Mouse (Mus musculus) lung, embryonic 16.5 days (tissue): Measurements from ENCODE around the gene Lrp1. TPM values are rescaled to one million over a fixed set of nuclear protein-coding genes. Genes with fewer than 3 reads are reported as not detected.

Experiments
- ATAC-seq: fragments of 200-750 bp; cut with Nextera tagmentation; 2 replicates; pipeline ENCODE4 v1.8.0; 2017; ENCODE audit warnings: low read depth, mild to moderate bottlenecking, moderate library complexity
- H3K27ac ChIP-seq: fragments of 300-500 bp; sonication (generic); 2 replicates; pipeline ENCODE4 v1.5.1; 2014; ENCODE audit warnings: mild to moderate bottlenecking, control low read depth, low read length
- H3K27me3 ChIP-seq: fragments of 300-500 bp; sonication (generic); 2 replicates; pipeline ENCODE4 v1.6.1; 2014; ENCODE audit warnings: low read depth, low read length, mixed read lengths; ENCODE audit not compliant: control insufficient read depth, insufficient read depth
- H3K36me3 ChIP-seq: fragments of 300-500 bp; sonication (generic); 2 replicates; pipeline ENCODE4 v1.6.1; 2014; ENCODE audit warnings: low read length; ENCODE audit not compliant: control insufficient read depth, insufficient read depth
- H3K4me1 ChIP-seq: fragments of 300-500 bp; sonication (generic); replicated peaks from 2 replicates; pipeline ENCODE4 v1.6.1; 2014; ENCODE audit warnings: low read length, mixed read lengths; ENCODE audit not compliant: control insufficient read depth, insufficient read depth
- H3K4me2 ChIP-seq: fragments of 300-500 bp; sonication (generic); 2 replicates; pipeline ENCODE4 v1.6.1; 2014; ENCODE audit warnings: low read depth, low read length, control low read depth
- H3K4me3 ChIP-seq: fragments of 300-500 bp; sonication (generic); 2 replicates; pipeline ENCODE4 v1.5.1; 2014; ENCODE audit warnings: mild to moderate bottlenecking, low read length, control low read depth
- H3K9ac ChIP-seq: fragments of 300-500 bp; sonication (generic); 2 replicates; pipeline ENCODE4 v1.6.1; 2014; ENCODE audit warnings: low read length, control low read depth
- H3K9me3 ChIP-seq: fragments of 300-500 bp; sonication (generic); 2 replicates; pipeline ENCODE4 v1.6.1; 2016; ENCODE audit warnings: low read length; ENCODE audit not compliant: control insufficient read depth
- WGBS: fragments of 180-500 bp; shearing (Covaris S2); extraction: QIAGEN DNeasy Blood & Tissue Kit; methylation state at CpG from one replicate; pipeline ENCODE4 v1.1.7; 2014; 5-methylcytosine and 5-hydroxymethylcytosine counted together
- polyA plus RNA-seq: library from polyadenylated mRNA; unstranded; fragments of >200 nt; fragmentation: Nextera tagmentation; extraction: Ambion mirVana; gene quantifications from 2 replicates; pipeline ENCODE4 v1.2.1, GENCODE M21; 2015

The Lrp1 gene
- polyA plus RNA-seq, 1 experiment from 2014 or later: 78.9 TPM

DNA sequence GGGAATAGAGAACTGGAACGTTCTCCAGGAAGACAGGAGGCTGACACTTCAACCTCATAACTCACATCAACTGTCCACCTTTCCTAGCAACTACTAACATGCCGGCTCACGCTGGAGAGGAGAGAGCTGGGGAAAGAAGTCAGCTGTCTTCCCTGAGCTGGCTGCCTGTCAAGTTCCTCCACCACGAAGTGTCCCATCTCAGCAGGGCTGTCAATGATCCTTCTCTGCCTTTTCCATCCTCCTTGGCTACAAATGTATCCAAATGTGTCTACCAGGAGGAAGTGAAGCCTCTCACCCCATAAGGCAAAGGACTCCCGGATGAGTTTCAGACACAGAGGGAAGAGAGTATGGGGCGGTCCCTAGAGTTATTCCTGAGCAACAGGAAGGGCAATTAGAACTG lies 2.8 kb downstream of the Lrp1 start:
- Histone ChIP-seq H3K27ac (peak overlapping the region; percentile 88), H3K4me3 (peak overlapping the region; percentile 68; the same call in 1 of the 2 replicates), H3K9me3 (no peaks in the 10 kb centered on the region), H3K4me1 (peaks cover 55% of the 10 kb centered on the region), H3K9ac (no peak overlapping the region; the same call in 1 of the 2 replicates), H3K4me2 (peak overlapping the region; percentile 88), H3K27me3 (no peaks in the 10 kb centered on the region), H3K36me3 (no peaks in the 10 kb centered on the region; the same call in 1 of the 2 replicates)
- 14% methylated on average over 6 of the region's 6 CpGs for WGBS
- no peak for ATAC-seq

DNA sequence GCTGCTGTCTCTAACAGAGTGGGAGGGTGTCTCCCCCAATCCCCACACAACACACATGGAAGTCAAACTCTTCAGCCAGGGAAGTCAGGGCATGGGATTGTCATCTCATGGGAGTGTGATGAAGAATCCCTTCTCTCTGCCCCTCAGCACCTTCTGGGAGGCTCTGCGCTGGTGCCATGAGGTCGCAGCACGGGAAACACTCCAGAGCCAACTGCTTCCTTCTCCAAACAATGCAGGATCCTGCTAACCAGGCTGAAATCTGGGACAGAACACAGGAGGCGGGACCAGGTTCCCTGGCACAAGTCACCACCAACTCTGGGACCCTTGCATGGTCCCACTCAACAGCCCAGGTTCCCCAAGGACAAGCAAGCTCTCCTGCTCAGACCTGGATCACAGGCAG lies 3.7 kb downstream of the Lrp1 start:
- WGBS: 29% methylated on average over 4 of the region's 4 CpGs

DNA sequence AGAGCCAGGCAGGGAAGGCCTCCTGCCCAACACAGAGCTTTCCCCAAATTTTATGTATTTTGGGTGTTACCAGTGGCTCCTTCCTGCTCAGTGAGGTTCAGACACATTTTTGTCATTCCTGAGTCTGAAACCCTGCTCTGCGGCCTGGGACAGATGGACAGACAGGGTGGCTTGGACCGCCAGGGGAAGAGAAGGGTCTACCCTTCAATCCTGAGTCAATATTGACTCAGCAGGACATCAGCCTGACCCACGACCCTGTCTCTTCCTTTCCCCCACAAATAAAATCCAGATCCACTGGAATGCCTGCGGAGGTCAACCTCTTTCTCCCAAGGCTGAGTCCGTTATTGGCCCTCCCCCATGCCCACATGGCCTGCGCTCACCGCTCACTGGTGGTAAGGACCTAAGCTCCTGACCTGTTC lies 4.7 kb downstream of the Lrp1 start:
- Histone ChIP-seq H3K9me3 (no peaks in the 10 kb centered on the region), H3K36me3 (peaks cover 10% of the 10 kb centered on the region), H3K4me1 (peaks cover 53% of the 10 kb centered on the region), H3K27me3 (no peaks in the 10 kb centered on the region), H3K9ac (no peak overlapping the region), H3K27ac (peak overlapping the region; percentile 64), H3K4me2 (no peak overlapping the region), H3K4me3 (no peak overlapping the region)
- no peak for ATAC-seq
- 27% methylated on average over 7 of the region's 7 CpGs for WGBS

More for the DNA sequence above, 3.7 kb downstream of the Lrp1 start:
- H3K4me1 ChIP-seq: peaks cover 55% of the 10 kb centered on the region
- no peak overlapping the region for H3K4me3 ChIP-seq
- peaks cover 1% of the 10 kb centered on the region; the same call in 1 of the 2 replicates for H3K36me3 ChIP-seq
- no peak overlapping the region; the same call in 1 of the 2 replicates for H3K27ac ChIP-seq
- ATAC-seq: no peak
- H3K9ac ChIP-seq: peak overlapping the region; percentile 40
- peak overlapping the region; percentile 7; the same call in 1 of the 2 replicates for H3K4me2 ChIP-seq
- H3K9me3 ChIP-seq: no peaks in the 10 kb centered on the region
- H3K27me3 ChIP-seq: no peaks in the 10 kb centered on the region

DNA sequence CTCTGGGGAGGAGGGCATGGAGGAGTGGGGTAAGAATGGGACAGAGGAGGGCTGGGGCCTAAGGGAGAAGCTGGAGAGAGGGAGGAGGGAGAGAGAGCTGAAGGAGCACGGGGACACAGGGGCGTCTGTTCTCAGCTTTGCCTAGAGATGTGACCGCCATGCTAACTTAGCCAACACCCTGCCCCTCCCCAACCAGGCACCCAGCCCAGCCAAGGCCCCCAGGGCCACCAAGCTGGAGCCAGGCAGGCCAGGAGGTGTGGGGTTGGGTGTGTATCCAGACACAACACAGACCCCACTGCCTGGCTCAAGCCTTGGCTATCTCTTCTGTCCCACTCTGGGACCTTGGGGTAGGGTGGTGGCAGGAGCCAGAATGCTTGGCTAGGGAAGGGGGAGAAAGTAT lies 5.4 kb downstream of the Lrp1 start:
- 19% methylated on average over 3 of the region's 3 CpGs for WGBS
- H3K9ac ChIP-seq: peak overlapping the region; percentile 43
- H3K27me3 ChIP-seq: no peaks in the 10 kb centered on the region
- peak; percentile 10; the same call in 1 of the 2 replicates for ATAC-seq
- no peak overlapping the region for H3K4me3 ChIP-seq
- H3K36me3 ChIP-seq: peaks cover 14% of the 10 kb centered on the region
- peak overlapping the region; percentile 16; the same call in 1 of the 2 replicates for H3K4me2 ChIP-seq
- no peaks in the 10 kb centered on the region for H3K9me3 ChIP-seq
- H3K27ac ChIP-seq: peak overlapping the region; percentile 64
- peaks cover 53% of the 10 kb centered on the region for H3K4me1 ChIP-seq

DNA sequence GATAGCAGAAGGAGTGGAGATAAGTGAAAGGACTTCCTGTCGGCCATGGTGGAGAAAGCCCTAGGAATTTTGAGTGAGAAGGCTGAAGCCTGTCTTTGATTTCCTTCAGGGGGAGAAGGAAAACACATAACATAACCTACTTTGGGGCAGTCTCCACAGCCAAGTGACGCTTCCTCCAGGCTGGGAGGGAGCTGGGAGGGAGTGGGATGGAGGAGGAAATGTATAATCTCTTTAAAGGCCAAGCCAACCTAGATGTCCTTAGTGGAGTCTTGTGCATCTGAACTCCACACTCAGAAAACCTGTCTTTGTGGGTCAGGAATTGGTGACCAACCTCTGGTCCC lies 5.9 kb downstream of the Lrp1 start:
- ATAC-seq: peak; percentile 14
- no peak overlapping the region for H3K4me3 ChIP-seq
- H3K4me1 ChIP-seq: peaks cover 53% of the 10 kb centered on the region
- H3K27ac ChIP-seq: peak overlapping the region; percentile 64
- H3K9me3 ChIP-seq: no peaks in the 10 kb centered on the region
- no peaks in the 10 kb centered on the region for H3K27me3 ChIP-seq
- H3K36me3 ChIP-seq: peaks cover 15% of the 10 kb centered on the region
- peak overlapping the region; percentile 16; the same call in 1 of the 2 replicates for H3K4me2 ChIP-seq
- WGBS: 13% methylated on average over 2 of the region's 2 CpGs
- peak overlapping the region; percentile 43; the same call in 1 of the 2 replicates for H3K9ac ChIP-seq

DNA sequence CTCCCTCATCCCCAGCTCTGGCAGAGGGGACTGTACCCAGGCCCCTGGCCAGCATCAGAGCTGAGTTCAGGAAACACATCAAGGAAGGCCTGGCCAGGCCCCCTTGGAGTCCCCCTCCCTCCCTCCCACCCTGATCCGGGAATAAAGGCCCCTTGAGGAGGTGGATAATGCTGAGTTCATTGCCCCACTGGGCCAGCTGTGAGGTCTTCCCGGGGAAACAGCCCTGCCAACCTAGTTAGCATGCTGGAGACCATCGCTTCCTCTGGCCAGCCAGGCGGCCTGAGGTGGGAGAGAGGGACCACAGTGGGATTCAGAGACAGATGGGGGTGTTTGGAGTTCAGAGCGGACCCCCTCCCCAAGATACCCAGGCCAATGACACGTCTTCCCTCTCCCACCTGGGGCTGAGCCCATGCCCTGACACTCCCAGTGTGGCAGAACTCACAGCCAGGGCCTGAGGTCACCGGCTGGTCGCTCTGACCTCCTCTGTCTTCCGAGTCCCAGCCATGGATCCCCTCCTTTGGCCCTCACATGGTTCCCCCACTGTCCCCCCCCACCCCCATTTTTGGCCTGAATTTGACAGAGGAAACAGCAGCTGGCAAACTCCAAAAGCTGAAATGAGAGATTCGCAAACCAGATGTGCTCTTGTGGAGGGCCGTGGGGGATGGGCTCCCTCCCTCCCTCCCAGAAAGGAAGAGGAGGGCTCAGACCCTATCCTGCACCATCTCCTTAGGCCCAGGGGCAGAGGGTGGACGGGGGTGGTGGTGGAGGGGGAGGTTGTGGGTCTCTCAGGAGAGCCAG lies 6.5 kb downstream of the Lrp1 start:
- Histone ChIP-seq H3K27ac (peak overlapping the region; percentile 73), H3K4me1 (peaks cover 56% of the 10 kb centered on the region), H3K4me2 (peak overlapping the region; percentile 16; the same call in 1 of the 2 replicates), H3K36me3 (peaks cover 15% of the 10 kb centered on the region), H3K9ac (0 out of 2 replicates have a peak overlapping the region, but pooled peaks have one; percentile 8), H3K9me3 (no peaks in the 10 kb centered on the region), H3K27me3 (no peaks in the 10 kb centered on the region), H3K4me3 (no peak overlapping the region)
- ATAC-seq: peak; percentile 55
- WGBS: 32% methylated on average over 12 of the region's 12 CpGs

- Histone ChIP-seq H3K9me3 (no peaks in the 10 kb centered on the region), H3K4me3 (no peak overlapping the region), H3K36me3 (peaks cover 18% of the 10 kb centered on the region), H3K9ac (no peak overlapping the region), H3K27ac (no peak overlapping the region), H3K27me3 (no peaks in the 10 kb centered on the region), H3K4me1 (peaks cover 39% of the 10 kb centered on the region), H3K4me2 (no peak overlapping the region)
- no peak for ATAC-seq
- 79% methylated on average over 14 of the region's 14 CpGs for WGBS
These were observed 8.7 kb downstream of the Lrp1 start for GRCm38 (mm10) chr10:127612079-127612775.

GRCm38 (mm10) chr10:127610066-127610415 lies 10.9 kb downstream of the Lrp1 start:
- WGBS: 67% methylated on average over 9 of the region's 9 CpGs
- Histone ChIP-seq H3K36me3 (peaks cover 30% of the 10 kb centered on the region), H3K27ac (no peak overlapping the region)

DNA sequence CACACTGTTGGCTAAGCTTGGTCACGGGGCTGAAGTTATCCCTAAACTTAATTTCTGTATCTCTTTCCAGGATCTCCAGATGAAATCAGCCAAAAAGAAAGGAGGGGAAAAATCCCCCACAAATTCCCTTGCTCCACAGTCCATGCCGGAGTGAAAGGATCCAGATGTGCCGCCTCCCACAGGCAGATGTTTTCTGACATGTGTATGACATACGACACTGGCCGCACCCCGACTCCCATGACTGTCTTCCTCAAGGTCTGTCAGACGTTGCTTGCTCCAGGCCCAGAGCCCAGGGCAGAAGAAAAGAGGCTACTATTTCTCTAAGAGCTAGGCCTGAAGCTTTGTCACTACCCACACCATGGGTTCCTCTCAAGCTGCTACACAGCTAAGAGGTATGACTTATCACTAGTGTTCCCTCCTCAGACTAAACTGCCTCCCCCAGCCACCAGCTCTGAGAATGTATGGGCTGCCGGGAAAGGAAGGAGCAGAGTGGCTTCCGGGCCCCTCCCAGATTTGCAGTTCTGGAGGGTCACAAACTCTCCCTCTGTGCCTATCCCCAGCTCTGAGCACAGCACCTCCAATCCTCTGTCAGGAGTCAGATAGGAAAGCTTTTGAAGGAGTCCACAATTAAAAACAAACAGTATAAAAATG lies 11.4 kb downstream of the Lrp1 start:
- no peak overlapping the region for H3K4me2 ChIP-seq
- peak overlapping the region; percentile 27; the same call in 1 of the 2 replicates for H3K27ac ChIP-seq
- H3K9me3 ChIP-seq: no peaks in the 10 kb centered on the region
- WGBS: 45% methylated on average over 9 of the region's 9 CpGs
- no peak overlapping the region for H3K9ac ChIP-seq
- no peaks in the 10 kb centered on the region for H3K27me3 ChIP-seq
- no peak overlapping the region for H3K4me3 ChIP-seq
- 0 out of 2 replicates have a peak, but pooled peaks have one; percentile 23 for ATAC-seq
- peaks cover 25% of the 10 kb centered on the region for H3K4me1 ChIP-seq
- H3K36me3 ChIP-seq: peaks cover 30% of the 10 kb centered on the region

More at GRCm38 (mm10) chr10:127610066-127610415, 10.9 kb downstream of the Lrp1 start:
- Histone ChIP-seq H3K4me2 (no peak overlapping the region), H3K4me3 (no peak overlapping the region), H3K9me3 (no peaks in the 10 kb centered on the region), H3K9ac (no peak overlapping the region), H3K27me3 (no peaks in the 10 kb centered on the region), H3K4me1 (peaks cover 25% of the 10 kb centered on the region)
- no peak for ATAC-seq
